Comparison of ENCODE assay signal across 30 mouse cellular contexts in the genomic region with DNA sequence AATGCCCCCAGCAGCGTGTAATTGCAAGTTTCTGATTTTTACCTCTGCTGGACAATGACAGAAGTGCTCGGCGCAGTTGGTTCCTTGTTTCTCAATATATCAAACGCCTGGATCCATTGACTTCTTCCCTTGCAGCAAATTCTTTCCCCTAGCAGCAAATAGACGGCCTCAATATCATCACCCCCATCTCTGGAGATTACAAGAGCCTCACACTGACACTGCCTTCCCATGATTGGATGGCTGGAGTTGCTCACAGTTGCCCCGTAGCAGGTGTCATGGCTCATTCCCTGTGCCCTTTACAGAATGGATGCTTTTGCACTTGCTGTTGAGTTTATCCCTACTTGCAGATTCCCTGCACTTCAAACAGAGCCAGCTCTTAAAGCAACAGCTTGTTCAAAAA. TPM values are rescaled to one million over a fixed set of nuclear protein-coding genes. Genes with fewer than 3 reads are reported as not detected.
DNase-seq lines count a peak whose midpoint lies in the region; ATAC-seq and TF ChIP-seq lines count a peak whose summit lies in the region.
"Had no signal": no experiment of that assay in that cellular context is flagged by ENCODE, and none has a peak within 500 bp of the region (broad histone marks: within the 10 kb centered on the region; RNA-seq: fewer than 3 reads in every experiment).

No protein-coding gene starts in this region.

- DNase-seq in forebrain, embryonic 14.5 days (ENCODE audit: low spot score): peak; percentile 30
- DNase-seq in forebrain, embryonic 10.5 days (ENCODE audit: extremely low spot score, low spot score): no peak
- no peak for DNase-seq in midbrain, embryonic 11.5 days (ENCODE audit: low spot score, missing footprints)
- no peak for DNase-seq in midbrain, postnatal 0 days (ENCODE audit: low spot score)
- peak; percentile 24 for DNase-seq in embryo, embryonic 10.5 days (ENCODE audit: low spot score)
- no peak for DNase-seq in ovary, postnatal 14 days (ENCODE audit: low spot score)
- DNase-seq in adrenal gland, postnatal 36 days: no peak
- DNase-seq: adrenal gland, postnatal 25 days; cerebellum, adult 2 months; cerebellum, postnatal 14 days; gastrocnemius, postnatal 14 days; kidney, adult 9 months; kidney, postnatal 10 days; layer of hippocampus, postnatal 36 days; left cerebral cortex, postnatal 4 days; liver, embryonic 13.5 days; lung, adult 18-20 months; lung, postnatal 4 days; thymus, adult 2 months; thymus, postnatal 36 days had no signal

- no peaks in the 10 kb centered on the region for H3K9me3 ChIP-seq in forebrain, embryonic 14.5 days (replicated peaks; ENCODE audit: control insufficient read depth, low read length)
- H3K9me3 ChIP-seq in forebrain, embryonic 10.5 days: no peaks in the 10 kb centered on the region
- no peaks in the 10 kb centered on the region for H3K9me3 ChIP-seq in midbrain, embryonic 11.5 days (ENCODE audit: control insufficient read depth, low read length)
- H3K9me3 ChIP-seq in midbrain, postnatal 0 days (ENCODE audit: low read length): no peaks in the 10 kb centered on the region
- no peaks in the 10 kb centered on the region for H3K9me3 ChIP-seq in midbrain, embryonic 13.5 days
- H3K9me3 ChIP-seq: embryonic facial prominence, embryonic 13.5 days; forebrain, embryonic 13.5 days; heart, embryonic 10.5 days; heart, embryonic 15.5 days; liver, embryonic 13.5 days; megakaryocyte, embryonic 14.5 days had no signal

- H3K4me3 ChIP-seq in forebrain, embryonic 14.5 days (ENCODE audit: low read depth, low read length): no peak overlapping the region
- no peak overlapping the region for H3K4me3 ChIP-seq in forebrain, embryonic 10.5 days
- no peak overlapping the region for H3K4me3 ChIP-seq in midbrain, embryonic 11.5 days (ENCODE audit: low read depth, low read length)
- H3K4me3 ChIP-seq in midbrain, postnatal 0 days (ENCODE audit: low read depth, low read length): no peak overlapping the region
- no peak overlapping the region for H3K4me3 ChIP-seq in midbrain, embryonic 13.5 days (replicated peaks)
- H3K4me3 ChIP-seq: embryonic facial prominence, embryonic 13.5 days; forebrain, embryonic 13.5 days; heart, embryonic 10.5 days; heart, embryonic 15.5 days; liver, embryonic 13.5 days; megakaryocyte, embryonic 14.5 days had no signal

- H3K4me1 ChIP-seq in forebrain, embryonic 14.5 days (ENCODE audit: control insufficient read depth, insufficient read depth, low read length): no peaks in the 10 kb centered on the region
- no peaks in the 10 kb centered on the region for H3K4me1 ChIP-seq in forebrain, embryonic 10.5 days
- H3K4me1 ChIP-seq in midbrain, embryonic 11.5 days (ENCODE audit: control insufficient read depth, insufficient read depth, low read length): no peaks in the 10 kb centered on the region
- H3K4me1 ChIP-seq in midbrain, postnatal 0 days (ENCODE audit: insufficient read depth, low read length): no peaks in the 10 kb centered on the region
- no peaks in the 10 kb centered on the region for H3K4me1 ChIP-seq in midbrain, embryonic 13.5 days (replicated peaks)
- H3K4me1 ChIP-seq: embryonic facial prominence, embryonic 13.5 days; forebrain, embryonic 13.5 days; heart, embryonic 10.5 days; heart, embryonic 15.5 days; liver, embryonic 13.5 days had no signal

- ATAC-seq in forebrain, embryonic 14.5 days: no peak
- ATAC-seq in midbrain, embryonic 11.5 days (ENCODE audit: low FRiP score): peak; percentile 63
- no peak for ATAC-seq in midbrain, postnatal 0 days (ENCODE audit: low FRiP score)
- 0 out of 2 replicates have a peak, but pooled peaks have one; percentile 34 for ATAC-seq in midbrain, embryonic 13.5 days
- ATAC-seq: forebrain, embryonic 13.5 days; intestine, postnatal 0 days; lung, postnatal 0 days; Patski had no signal

- WGBS in forebrain, embryonic 14.5 days: 46% methylated on average over 6 of the region's 6 CpGs
- WGBS in forebrain, embryonic 10.5 days: 57% methylated on average over 6 of the region's 6 CpGs
- 55% methylated on average over 6 of the region's 6 CpGs for WGBS in midbrain, embryonic 11.5 days
- 31% methylated on average over 6 of the region's 6 CpGs for WGBS in midbrain, postnatal 0 days
- 32% methylated on average over 6 of the region's 6 CpGs for WGBS in midbrain, embryonic 13.5 days

- no peak overlapping the region for H3K4me2 ChIP-seq in forebrain, embryonic 14.5 days (ENCODE audit: low read length)
- H3K4me2 ChIP-seq in midbrain, embryonic 11.5 days: no peak overlapping the region
- no peak overlapping the region for H3K4me2 ChIP-seq in midbrain, postnatal 0 days (ENCODE audit: low read depth, low read length, poor library complexity, severe bottlenecking)
- H3K4me2 ChIP-seq in midbrain, embryonic 13.5 days (replicated peaks): no peak overlapping the region
- H3K4me2 ChIP-seq: embryonic facial prominence, embryonic 13.5 days; forebrain, embryonic 13.5 days; heart, embryonic 15.5 days; liver, embryonic 13.5 days had no signal

- no peaks in the 10 kb centered on the region for H3K36me3 ChIP-seq in forebrain, embryonic 14.5 days (ENCODE audit: control insufficient read depth, insufficient read depth, low read length)
- no peaks in the 10 kb centered on the region for H3K36me3 ChIP-seq in forebrain, embryonic 10.5 days (replicated peaks)
- H3K36me3 ChIP-seq in midbrain, embryonic 11.5 days (ENCODE audit: control insufficient read depth, insufficient read depth, low read length): no peaks in the 10 kb centered on the region
- no peaks in the 10 kb centered on the region for H3K36me3 ChIP-seq in midbrain, postnatal 0 days (ENCODE audit: insufficient read depth, low read length)
- H3K36me3 ChIP-seq in midbrain, embryonic 13.5 days: no peaks in the 10 kb centered on the region
- H3K36me3 ChIP-seq: embryonic facial prominence, embryonic 13.5 days; heart, embryonic 10.5 days; heart, embryonic 15.5 days; liver, embryonic 13.5 days had no signal

- no peak for TF ChIP-seq CTCF in midbrain, postnatal 0 days (IDR thresholded peaks at IDR 0.05)

- no peaks in the 10 kb centered on the region for H3K27me3 ChIP-seq in forebrain, embryonic 14.5 days (replicated peaks; ENCODE audit: control insufficient read depth, insufficient read depth, low read length)
- no peaks in the 10 kb centered on the region; the same call in 1 of the 2 replicates for H3K27me3 ChIP-seq in forebrain, embryonic 10.5 days (ENCODE audit: poor library complexity, severe bottlenecking)
- no peaks in the 10 kb centered on the region for H3K27me3 ChIP-seq in midbrain, embryonic 11.5 days (ENCODE audit: control insufficient read depth, insufficient read depth, low read length)
- no peaks in the 10 kb centered on the region for H3K27me3 ChIP-seq in midbrain, postnatal 0 days (ENCODE audit: insufficient read depth, low read length)
- no peaks in the 10 kb centered on the region for H3K27me3 ChIP-seq in midbrain, embryonic 13.5 days
- H3K27me3 ChIP-seq: embryonic facial prominence, embryonic 13.5 days; forebrain, embryonic 13.5 days; heart, embryonic 15.5 days; liver, embryonic 13.5 days; megakaryocyte, embryonic 14.5 days; Patski had no signal

- no peak overlapping the region for H3K27ac ChIP-seq in forebrain, embryonic 14.5 days (ENCODE audit: low read depth, low read length)
- H3K27ac ChIP-seq in forebrain, embryonic 10.5 days: no peak overlapping the region
- H3K27ac ChIP-seq in midbrain, embryonic 11.5 days (ENCODE audit: low read depth, low read length): no peak overlapping the region
- H3K27ac ChIP-seq in midbrain, postnatal 0 days (ENCODE audit: low read depth, low read length): no peak overlapping the region
- no peak overlapping the region for H3K27ac ChIP-seq in midbrain, embryonic 13.5 days
- H3K27ac ChIP-seq: embryonic facial prominence, embryonic 13.5 days; forebrain, embryonic 13.5 days; heart, embryonic 10.5 days; heart, embryonic 15.5 days; liver, embryonic 13.5 days had no signal

- no peak overlapping the region for H3K9ac ChIP-seq in forebrain, embryonic 14.5 days (ENCODE audit: low read length)
- H3K9ac ChIP-seq in midbrain, embryonic 11.5 days (ENCODE audit: low read length): no peak overlapping the region
- H3K9ac ChIP-seq in midbrain, postnatal 0 days (replicated peaks; ENCODE audit: low read length, poor library complexity, severe bottlenecking): no peak overlapping the region
- H3K9ac ChIP-seq in midbrain, embryonic 13.5 days (replicated peaks): no peak overlapping the region
- H3K9ac ChIP-seq: embryonic facial prominence, embryonic 13.5 days; forebrain, embryonic 13.5 days; heart, embryonic 15.5 days; liver, embryonic 13.5 days had no signal

RNA-seq across cellular contexts. Expression of a gene that starts 3.3 kb away (rescaled TPM):
- polyA plus RNA-seq in forebrain, embryonic 14.5 days (2014; fragmentation: Nextera tagmentation; extraction: Ambion mirVana): 0.36 and 0.38 TPM in 2 replicates
- 0.12 and 0.14 TPM in 2 replicates for polyA plus RNA-seq in forebrain, embryonic 10.5 days (2016; fragmentation: Nextera tagmentation; extraction: Ambion mirVana)
- polyA plus RNA-seq in midbrain, embryonic 11.5 days (2014; fragmentation: Nextera tagmentation; extraction: Ambion mirVana): 0.46 and 0.59 TPM in 2 replicates
- total RNA-seq in midbrain, postnatal 0 days (2014; rRNA removed): 0.38 and 0.66 TPM in 2 replicates
- 0.33 and 0.43 TPM in 2 replicates for polyA plus RNA-seq in midbrain, postnatal 0 days (2015; fragmentation: Nextera tagmentation; extraction: Ambion mirVana)
- 0.23 and 0.39 TPM in 2 replicates for polyA plus RNA-seq in midbrain, embryonic 13.5 days (2015; fragmentation: Nextera tagmentation; extraction: Ambion mirVana)
- total RNA-seq in adrenal gland, postnatal 36 days (2021): under 1 TPM; 0.30 to 0.56 TPM
- total RNA-seq: MEL had no signal

Comparison
In these comparisons a context has a peak if more than half of its experiments do, and no peak if none do; other contexts are left out.
1. ATAC-seq: peak in midbrain, embryonic 11.5 days (single experiment) and midbrain, embryonic 13.5 days (single experiment); none in forebrain, embryonic 14.5 days (single experiment) and midbrain, postnatal 0 days (single experiment).
2. DNase-seq: peak in forebrain, embryonic 14.5 days (single experiment) and embryo, embryonic 10.5 days (single experiment); none in forebrain, embryonic 10.5 days (single experiment), midbrain, embryonic 11.5 days (single experiment), midbrain, postnatal 0 days (single experiment), ovary, postnatal 14 days (single experiment) and adrenal gland, postnatal 36 days (0 of 2).